Comparison of ENCODE assay signal across 7 mouse cellular contexts in genomic region chr13:37680837-37681619, GRCm38 (mm10).
DNase-seq lines count a peak whose midpoint lies in the region; ATAC-seq and TF ChIP-seq lines count a peak whose summit lies in the region.

No protein-coding gene starts in this region.

- in situ Hi-C loops in CH12.LX (cut with MboI; ENCODE audit: low pct_ligation_motif_present, low pct_unique_long_range_greater_than_20kb, low sequenced_read_pairs): no loop called here

- no peak for TF ChIP-seq RAD21 in CH12.LX (IDR thresholded peaks at IDR 0.05; ENCODE audit: low read depth, low read length)

- dilution Hi-C loops in CH12.LX (cut with MboI; ENCODE audit: extremely low pct_ligation_motif_present, extremely low pct_unique_long_range_greater_than_20kb, low sequenced_read_pairs): no loop called here

- H3K27me3 ChIP-seq in C2C12 (ENCODE audit: control insufficient read depth, insufficient read depth, insufficient read length) (no peaks in the 10 kb centered on the region), CH12.LX (replicated peaks) (no peaks in the 10 kb centered on the region)
- H3K27me3 ChIP-seq in intestine, embryonic 16.5 days (replicated peaks; ENCODE audit: control insufficient read depth, insufficient read depth, low read length): no peaks in the 10 kb centered on the region

- peak; percentile 75 for TF ChIP-seq EP300 in CH12.LX (IDR thresholded peaks at IDR 0.05; ENCODE audit: low read length)

- H3K9ac ChIP-seq in CH12.LX (ENCODE audit: insufficient read depth, low read depth): no peak overlapping the region
- H3K9ac ChIP-seq in intestine, embryonic 16.5 days (ENCODE audit: low read depth, low read length): no peak overlapping the region

- no peak for TF ChIP-seq CTCF in C2C12 (IDR thresholded peaks at IDR 0.05; ENCODE audit: control insufficient read depth, insufficient read depth, insufficient read length)
- no peak for TF ChIP-seq CTCF in CH12.LX (conservative IDR thresholded peaks at IDR 0.05 in 1 of 2, IDR thresholded peaks at IDR 0.05 in 1 of 2; ENCODE audit: low read depth in 2 of 2, low read length in 2 of 2)

- H3K79me2 ChIP-seq in C2C12 (ENCODE audit: control insufficient read depth, insufficient read depth): no peaks in the 10 kb centered on the region
- no peaks in the 10 kb centered on the region for H3K79me2 ChIP-seq in CH12.LX (replicated peaks; ENCODE audit: control insufficient read depth, extremely low read depth, insufficient read depth, poor library complexity, severe bottlenecking)

- H3K4me2 ChIP-seq in CH12.LX (ENCODE audit: insufficient read depth, low read depth, poor library complexity, severe bottlenecking): 0 out of 2 replicates have a peak overlapping the region, but pooled peaks have one; percentile 10
- H3K4me2 ChIP-seq in intestine, embryonic 16.5 days (ENCODE audit: low read depth, low read length): no peak overlapping the region

- DNase-seq in CH12.LX (ENCODE audit: extremely low read depth): peak; percentile 65
- DNase-seq in gastrocnemius, postnatal 10 days: peak; percentile 47
- DNase-seq in urinary bladder, adult 18-20 months (ENCODE audit: low spot score in 2 of 2): no peak
- DNase-seq in liver: no peak

- H3K4me1 ChIP-seq in CH12.LX (ENCODE audit: control insufficient read depth in 1 of 2, insufficient read depth in 2 of 2): peaks cover 9 to 26% of the 10 kb centered on the region in 2 experiments
- H3K4me1 ChIP-seq in intestine, embryonic 16.5 days (ENCODE audit: control insufficient read depth, insufficient read depth, low read length): no peaks in the 10 kb centered on the region; the same call in 1 of the 2 replicates

- 50% methylated on average over 4 of the region's 4 CpGs for WGBS in intestine, embryonic 16.5 days

- TF ChIP-seq POLR2A in CH12.LX (IDR thresholded peaks at IDR 0.05; ENCODE audit: low read depth, low read length): no peak

- peak; percentile 47; the same call in 1 of the 2 replicates for ATAC-seq in megakaryocyte-erythroid progenitor cell, adult 5-6 weeks (replicated peaks; ENCODE audit: low FRiP score, low TSS enrichment, poor library complexity, severe bottlenecking)
- no peak for ATAC-seq in intestine, embryonic 16.5 days

- no peaks in the 10 kb centered on the region for H3K9me3 ChIP-seq in CH12.LX (replicated peaks; ENCODE audit: low read length)
- no peaks in the 10 kb centered on the region for H3K9me3 ChIP-seq in intestine, embryonic 16.5 days (ENCODE audit: control insufficient read depth, low read length)

- H3K27ac ChIP-seq in CH12.LX (ENCODE audit: insufficient read depth, low read depth): no peak overlapping the region
- no peak overlapping the region for H3K27ac ChIP-seq in intestine, embryonic 16.5 days (ENCODE audit: low read length)

- H3K79me3 ChIP-seq in C2C12 (ENCODE audit: low read depth): no peaks in the 10 kb centered on the region

- H3K4me3 ChIP-seq in C2C12 (ENCODE audit: insufficient read depth, poor library complexity, severe bottlenecking) (no peak overlapping the region), CH12.LX (replicated peaks in 1 of 3; ENCODE audit: low read depth in 2 of 3, low read length in 2 of 3, poor library complexity in 1 of 3) (no peak overlapping the region)
- no peak overlapping the region for H3K4me3 ChIP-seq in intestine, embryonic 16.5 days (ENCODE audit: low read length)

- H3ac ChIP-seq in C2C12 (ENCODE audit: control insufficient read depth, insufficient read length, low read depth): no peak overlapping the region

- no peaks in the 10 kb centered on the region for H3K36me3 ChIP-seq in C2C12 (ENCODE audit: control insufficient read depth, insufficient read depth)
- no peaks in the 10 kb centered on the region for H3K36me3 ChIP-seq in CH12.LX (replicated peaks in 1 of 2; ENCODE audit: control insufficient read depth in 1 of 2, insufficient read depth in 1 of 2, low read length in 1 of 2)
- no peaks in the 10 kb centered on the region for H3K36me3 ChIP-seq in intestine, embryonic 16.5 days (ENCODE audit: control insufficient read depth, insufficient read depth, low read length)

TF ChIP-seq in C2C12, 6 proteins besides CTCF, POLR2A, EP300 and RAD21:
- TF ChIP-seq MYOD1 (IDR thresholded peaks at IDR 0.05; ENCODE audit: control insufficient read depth, insufficient read length, low read depth) (peak; percentile 85), CEBPB (IDR thresholded peaks at IDR 0.05; ENCODE audit: low read depth) (no peak), FOSL1 (IDR thresholded peaks at IDR 0.05; ENCODE audit: insufficient read depth, low read length, poor library complexity, severe bottlenecking) (no peak)

TF ChIP-seq in CH12.LX, 34 proteins besides CTCF, POLR2A, EP300 and RAD21:
- TF ChIP-seq MAX (IDR thresholded peaks at IDR 0.05; ENCODE audit: low read length): no peak
- no peak for TF ChIP-seq E2F4 (IDR thresholded peaks at IDR 0.05; ENCODE audit: insufficient replicate concordance, low read depth, low read length)
- TF ChIP-seq SIN3A (IDR thresholded peaks at IDR 0.05; ENCODE audit: low read length): no peak
- peak; percentile 65; the same call in 1 of the 2 replicates for TF ChIP-seq TCF12 (IDR thresholded peaks at IDR 0.05; ENCODE audit: low read depth, low read length)
- no peak for TF ChIP-seq MYC (IDR thresholded peaks at IDR 0.05; ENCODE audit: low read depth, low read length)
- no peak for TF ChIP-seq HCFC1 (IDR thresholded peaks at IDR 0.05; ENCODE audit: low read depth, low read length)
- TF ChIP-seq ELF1 (IDR thresholded peaks at IDR 0.05; ENCODE audit: low read depth, low read length): no peak
- TF ChIP-seq MAZ (IDR thresholded peaks at IDR 0.05; ENCODE audit: low read depth, low read length): 0 out of 2 replicates have a peak, but pooled peaks have one; percentile 51
- peak; percentile 82 for TF ChIP-seq JUND (conservative IDR thresholded peaks at IDR 0.05; ENCODE audit: low read depth, low read length)
- TF ChIP-seq PAX5 (IDR thresholded peaks at IDR 0.05; ENCODE audit: low read length): no peak
- TF ChIP-seq IRF4 (IDR thresholded peaks at IDR 0.05; ENCODE audit: low read depth, low read length): peak; percentile 92
- TF ChIP-seq USF2 (conservative IDR thresholded peaks at IDR 0.05; ENCODE audit: low read depth, low read length): no peak
- peak; percentile 66; the same call in 1 of the 2 replicates for TF ChIP-seq ETS1 (conservative IDR thresholded peaks at IDR 0.05; ENCODE audit: low read depth, low read length)
- no peak for TF ChIP-seq NELFE (IDR thresholded peaks at IDR 0.05; ENCODE audit: low read depth, low read length)
- no peak for TF ChIP-seq NRF1 (IDR thresholded peaks at IDR 0.05; ENCODE audit: low read depth, low read length)
- TF ChIP-seq MAFK (IDR thresholded peaks at IDR 0.05; ENCODE audit: insufficient replicate concordance, low read length): no peak
- no peak for TF ChIP-seq ZKSCAN1 (IDR thresholded peaks at IDR 0.05; ENCODE audit: borderline replicate concordance, low read depth, low read length)
- TF ChIP-seq JUN (IDR thresholded peaks at IDR 0.05; ENCODE audit: insufficient read depth, low read depth, low read length): peak; percentile 69
- 0 out of 2 replicates have a peak, but pooled peaks have one; percentile 31 for TF ChIP-seq MXI1 (IDR thresholded peaks at IDR 0.05; ENCODE audit: low read depth, low read length)
- no peak for TF ChIP-seq POLR2AphosphoS2 (IDR thresholded peaks at IDR 0.05; ENCODE audit: low read depth, low read length)
- no peak for TF ChIP-seq CHD2 (IDR thresholded peaks at IDR 0.05; ENCODE audit: low read length)
- TF ChIP-seq SMC3 (IDR thresholded peaks at IDR 0.05; ENCODE audit: low read depth, low read length): no peak; the same call in 1 of the 2 replicates
- TF ChIP-seq BHLHE40 (IDR thresholded peaks at IDR 0.05; ENCODE audit: low read depth, low read length): 0 out of 2 replicates have a peak, but pooled peaks have one; percentile 19
- TF ChIP-seq GABPA (IDR thresholded peaks at IDR 0.05; ENCODE audit: insufficient replicate concordance, low read depth, low read length): no peak
- TF ChIP-seq RCOR1 (conservative IDR thresholded peaks at IDR 0.05; ENCODE audit: low read depth, low read length): peak; percentile 22; the same call in 1 of the 2 replicates
- no peak for TF ChIP-seq TBP (conservative IDR thresholded peaks at IDR 0.05; ENCODE audit: low read depth, low read length)
- TF ChIP-seq ZC3H11A (IDR thresholded peaks at IDR 0.05; ENCODE audit: low read depth, low read length): no peak
- TF ChIP-seq UBTF (IDR thresholded peaks at IDR 0.05; ENCODE audit: low read depth, low read length): no peak
- TF ChIP-seq KAT2A (IDR thresholded peaks at IDR 0.05; ENCODE audit: insufficient replicate concordance, low read length): no peak
- TF ChIP-seq MEF2A (IDR thresholded peaks at IDR 0.05; ENCODE audit: borderline replicate concordance, low read depth, low read length): 0 out of 2 replicates have a peak, but pooled peaks have one; percentile 38
- TF ChIP-seq ZMIZ1 (IDR thresholded peaks at IDR 0.05; ENCODE audit: low read depth, low read length): no peak
- no peak for TF ChIP-seq USF1 (IDR thresholded peaks at IDR 0.05; ENCODE audit: low read depth, low read length)
- no peak for TF ChIP-seq ZNF384 (IDR thresholded peaks at IDR 0.05; ENCODE audit: low read depth, low read length)
- no peak for TF ChIP-seq CHD1 (IDR thresholded peaks at IDR 0.05; ENCODE audit: low read depth, low read length)

Comparison
In these comparisons a context has a peak if more than half of its experiments do, and no peak if none do; other contexts are left out.
1. DNase-seq: peak in CH12.LX (single experiment) and gastrocnemius, postnatal 10 days (single experiment); none in urinary bladder, adult 18-20 months (0 of 2) and liver (single experiment).